Mouse (Mus musculus) MEL (cell line): ENCODE measurements at regions not wholly inside any gene's neighbourhood (a gene's known extent, or its start where the extent isn't known, plus 50 kb on each side); places are given as distances from the start of the nearest gene placed in this dataset.

Experiments
- DNase-seq: peaks from one replicate; pipeline ENCODE4 v3.0.0; 2011; ENCODE audit warnings: low read depth, low spot score
- H3K27ac ChIP-seq: 2 replicates; pipeline ENCODE4 v1.5.1; 2012; ENCODE audit warnings: low read depth, mild to moderate bottlenecking, control low read depth, low read length, moderate library complexity; ENCODE audit not compliant: control insufficient read depth
- H3K27me3 ChIP-seq, 2 experiments: fragments of 150-350 bp in 1 of 2; sonication (generic) in 1 of 2; 2 replicates each; pipeline ENCODE4 v1.6.1; 2012; ENCODE audit warnings: low read length in 2 of 2, mild to moderate bottlenecking in 2 of 2, improper control_type of control experiment in 1 of 2, moderate library complexity in 1 of 2; ENCODE audit not compliant: insufficient read depth in 2 of 2, control insufficient read depth in 1 of 2
- H3K36me3 ChIP-seq, 2 experiments: 2 replicates each; pipeline ENCODE4 v1.6.1; 2012 to 2014; ENCODE audit warnings: low read length in 2 of 2, improper control_type of control experiment in 1 of 2, inconsistent platforms in 1 of 2, mild to moderate bottlenecking in 1 of 2; ENCODE audit not compliant: insufficient read depth in 2 of 2, control insufficient read depth in 1 of 2
- H3K4me1 ChIP-seq, 2 experiments: fragments of 150-350 bp in 1 of 2; sonication (generic) in 1 of 2; 2 replicates each; pipeline ENCODE4 v1.6.1; 2012; ENCODE audit warnings: low read length in 2 of 2, improper control_type of control experiment in 1 of 2, mild to moderate bottlenecking in 1 of 2; ENCODE audit not compliant: insufficient read depth in 2 of 2, control insufficient read depth in 1 of 2
- H3K4me3 ChIP-seq, 2 experiments: fragments of 150-350 bp in 1 of 2; sonication (generic) in 1 of 2; 2 replicates each; pipeline ENCODE4 v1.5.1; 2012; ENCODE audit warnings: low read depth in 2 of 2, low read length in 2 of 2, mild to moderate bottlenecking in 2 of 2, moderate library complexity in 2 of 2, control low read depth in 1 of 2, improper control_type of control experiment in 1 of 2; ENCODE audit not compliant: control insufficient read depth in 1 of 2, insufficient read depth in 1 of 2
- H3K79me2 ChIP-seq: 2 replicates; pipeline ENCODE4 v1.6.1; 2012; ENCODE audit warnings: mild to moderate bottlenecking, low read length, moderate library complexity; ENCODE audit not compliant: control insufficient read depth, poor library complexity, insufficient read depth
- H3K9ac ChIP-seq: 2 replicates; pipeline ENCODE4 v1.6.1; 2012; ENCODE audit warnings: low read depth, mild to moderate bottlenecking, control low read depth, low read length, moderate library complexity; ENCODE audit not compliant: control insufficient read depth, poor library complexity, severe bottlenecking
- H3K9me3 ChIP-seq: fragments of 150-350 bp; sonication (generic); replicated peaks from 2 replicates; pipeline ENCODE4 v1.6.1; 2012; ENCODE audit warnings: mild to moderate bottlenecking, low read length, improper control_type of control experiment, moderate library complexity; ENCODE audit not compliant: insufficient read depth
- BHLHE40 ChIP-seq: IDR thresholded peaks from 2 replicates; pipeline ENCODE4 v1.6.1; 2012; ENCODE audit warnings: low read depth, mild to moderate bottlenecking, inconsistent platforms, low read length, improper control_type of control experiment, borderline replicate concordance
- CHD2 ChIP-seq: IDR thresholded peaks from 2 replicates; pipeline ENCODE4 v1.6.1; 2011; ENCODE audit warnings: low read length, improper control_type of control experiment
- CTCF ChIP-seq, 3 experiments: IDR thresholded peaks in 2 of 3; conservative IDR thresholded peaks in 1 of 3; 2 replicates each; pipeline ENCODE4 v1.5.1; 2011 to 2012; ENCODE audit warnings: low read length in 3 of 3, low read depth in 2 of 3, mild to moderate bottlenecking in 2 of 3, improper control_type of control experiment in 1 of 3, inconsistent platforms in 1 of 3, mixed read lengths in 1 of 3, moderate library complexity in 1 of 3; ENCODE audit not compliant: control insufficient read depth in 1 of 3, insufficient read depth in 1 of 3, poor library complexity in 1 of 3, severe bottlenecking in 1 of 3
- ELF1 ChIP-seq: IDR thresholded peaks from 2 replicates; pipeline ENCODE4 v1.6.1; 2014; ENCODE audit warnings: low read depth, mild to moderate bottlenecking, inconsistent platforms, low read length, improper control_type of control experiment, moderate library complexity
- GABPA ChIP-seq: IDR thresholded peaks from 2 replicates; pipeline ENCODE4 v1.6.1; 2012; ENCODE audit warnings: low read depth, mild to moderate bottlenecking, inconsistent platforms, low read length, improper control_type of control experiment, moderate library complexity
- HCFC1 ChIP-seq: IDR thresholded peaks from 2 replicates; pipeline ENCODE4 v1.6.1; 2012; ENCODE audit warnings: low read depth, mild to moderate bottlenecking, inconsistent platforms, low read length, improper control_type of control experiment, moderate library complexity
- MAFK ChIP-seq: IDR thresholded peaks from 2 replicates; pipeline ENCODE4 v1.6.1; 2011; ENCODE audit warnings: low read depth, mild to moderate bottlenecking, low read length, improper control_type of control experiment, borderline replicate concordance
- MAX ChIP-seq: IDR thresholded peaks from 2 replicates; pipeline ENCODE4 v1.6.1; 2011; ENCODE audit warnings: low read length, improper control_type of control experiment
- MXI1 ChIP-seq: IDR thresholded peaks from 2 replicates; pipeline ENCODE4 v1.6.1; 2011; ENCODE audit warnings: mild to moderate bottlenecking, low read depth, low read length, improper control_type of control experiment
- MYC ChIP-seq: IDR thresholded peaks from 2 replicates; pipeline ENCODE4 v1.6.1; 2011; ENCODE audit warnings: low read depth, mild to moderate bottlenecking, low read length, improper control_type of control experiment, moderate library complexity
- NRF1 ChIP-seq: IDR thresholded peaks from 2 replicates; pipeline ENCODE4 v1.6.1; 2014; ENCODE audit warnings: low read depth, mild to moderate bottlenecking, inconsistent platforms, low read length, improper control_type of control experiment, moderate library complexity; ENCODE audit not compliant: poor library complexity, insufficient read depth, severe bottlenecking
- POLR2A ChIP-seq, 2 experiments: IDR thresholded peaks; 2 replicates each; pipeline ENCODE4 v1.6.1; 2011 to 2012; ENCODE audit warnings: low read length in 2 of 2, mild to moderate bottlenecking in 2 of 2, control low read depth in 1 of 2, improper control_type of control experiment in 1 of 2, low read depth in 1 of 2, moderate library complexity in 1 of 2; ENCODE audit not compliant: control insufficient read depth in 1 of 2, insufficient read depth in 1 of 2, poor library complexity in 1 of 2
- POLR2AphosphoS2 ChIP-seq: IDR thresholded peaks from 2 replicates; pipeline ENCODE4 v1.6.1; 2011; ENCODE audit warnings: low read length, improper control_type of control experiment
- POLR2AphosphoS5 ChIP-seq: IDR thresholded peaks from 2 replicates; pipeline ENCODE4 v1.6.1; 2012; ENCODE audit warnings: low read depth, borderline replicate concordance, mild to moderate bottlenecking, inconsistent platforms, low read length, moderate library complexity, mixed read lengths
- RAD21 ChIP-seq: IDR thresholded peaks from 2 replicates; pipeline ENCODE4 v1.6.1; 2011; ENCODE audit warnings: mild to moderate bottlenecking, low read depth, low read length, improper control_type of control experiment
- SIN3A ChIP-seq: IDR thresholded peaks from 2 replicates; pipeline ENCODE4 v1.6.1; 2012; ENCODE audit warnings: low read length, improper control_type of control experiment, inconsistent platforms
- SMC3 ChIP-seq: IDR thresholded peaks from 2 replicates; pipeline ENCODE4 v1.6.1; 2011; ENCODE audit warnings: low read depth, low read length, improper control_type of control experiment
- TAL1 ChIP-seq: IDR thresholded peaks from 2 replicates; pipeline ENCODE4 v1.6.1; 2012; ENCODE audit warnings: mild to moderate bottlenecking, inconsistent platforms, low read length, moderate library complexity, mixed read lengths
- TCF12 ChIP-seq: IDR thresholded peaks from 2 replicates; pipeline ENCODE4 v1.6.1; 2014; ENCODE audit warnings: low read depth, mild to moderate bottlenecking, inconsistent platforms, low read length, improper control_type of control experiment, moderate library complexity
- UBTF ChIP-seq: IDR thresholded peaks from 2 replicates; pipeline ENCODE4 v1.6.1; 2012; ENCODE audit warnings: low read depth, mild to moderate bottlenecking, inconsistent platforms, low read length, improper control_type of control experiment, moderate library complexity, borderline replicate concordance; ENCODE audit not compliant: insufficient read depth
- USF1 ChIP-seq: IDR thresholded peaks from 2 replicates; pipeline ENCODE4 v1.6.1; 2014; ENCODE audit warnings: low read depth, mild to moderate bottlenecking, inconsistent platforms, low read length, improper control_type of control experiment, moderate library complexity
- ZC3H11A ChIP-seq: IDR thresholded peaks from 2 replicates; pipeline ENCODE4 v1.6.1; 2012; ENCODE audit warnings: low read depth, mild to moderate bottlenecking, inconsistent platforms, low read length, improper control_type of control experiment
- ZKSCAN1 ChIP-seq: IDR thresholded peaks from 2 replicates; pipeline ENCODE4 v1.6.1; 2012; ENCODE audit warnings: low read depth, mild to moderate bottlenecking, inconsistent platforms, low read length, improper control_type of control experiment, moderate library complexity
- ZNF384 ChIP-seq: IDR thresholded peaks from 2 replicates; pipeline ENCODE4 v1.6.1; 2012; ENCODE audit warnings: low read depth, mild to moderate bottlenecking, inconsistent platforms, low read length, improper control_type of control experiment

- Histone ChIP-seq H3K4me1 (no peaks in the 10 kb centered on the region), H3K27me3 (no peaks in the 10 kb centered on the region; a peak in 1 of 4 replicates), H3K36me3 (no peaks in the 10 kb centered on the region), H3K27ac (no peak overlapping the region), H3K9me3 (no peaks in the 10 kb centered on the region), H3K4me3 (no peak overlapping the region), H3K9ac (no peak overlapping the region), H3K79me2 (no peaks in the 10 kb centered on the region)
- TF ChIP-seq ELF1 (no peak), NRF1 (no peak), HCFC1 (no peak), TAL1 (no peak), MXI1 (no peak), POLR2A (IDR thresholded peaks at IDR 0.05; ENCODE audit: control insufficient read depth in 1 of 2, insufficient read depth in 1 of 2, low read depth in 1 of 2, low read length in 2 of 2, poor library complexity in 1 of 2) (no peak)
- DNase-seq, result no peak
Observed at GRCm38 (mm10) chr3:136993473-136993872, 323.5 kb downstream of the Ppp3ca start.

- H3K9ac ChIP-seq, result no peak overlapping the region
- no peak overlapping the region for H3K4me3 ChIP-seq
- no peaks in the 10 kb centered on the region for H3K36me3 ChIP-seq
- H3K27me3 ChIP-seq, result no peaks in the 10 kb centered on the region; a peak in 1 of 4 replicates
- H3K4me1 ChIP-seq, result no peaks in the 10 kb centered on the region
- TF ChIP-seq USF1 (no peak), RAD21 (peak; percentile 6; the same call in 1 of the 2 replicates)
- TF ChIP-seq, all 39 proteins: peak for 1
- DNase-seq, result no peak
- Histone ChIP-seq H3K27ac (no peak overlapping the region), H3K9me3 (no peaks in the 10 kb centered on the region), H3K79me2 (no peaks in the 10 kb centered on the region)
Observed at GRCm38 (mm10) chr3:136994361-136995083, 324.6 kb downstream of the Ppp3ca start.

- DNase-seq, result no peak
- Histone ChIP-seq H3K4me3 (no peak overlapping the region), H3K79me2 (no peaks in the 10 kb centered on the region), H3K4me1 (no peaks in the 10 kb centered on the region), H3K27me3 (no peaks in the 10 kb centered on the region; a peak in 1 of 4 replicates), H3K36me3 (no peaks in the 10 kb centered on the region), H3K9ac (no peak overlapping the region), H3K27ac (no peak overlapping the region), H3K9me3 (no peaks in the 10 kb centered on the region)
- TF ChIP-seq CTCF (IDR thresholded peaks at IDR 0.05 in 2 of 3, conservative IDR thresholded peaks at IDR 0.05 in 1 of 3; ENCODE audit: control insufficient read depth in 1 of 3, insufficient read depth in 1 of 3, low read depth in 2 of 3, low read length in 3 of 3, poor library complexity in 1 of 3, severe bottlenecking in 1 of 3) (no peak), SMC3 (no peak), MYC (no peak), ZNF384 (no peak), MAX (no peak), UBTF (no peak), ZKSCAN1 (no peak), MAFK (no peak), ZC3H11A (no peak), BHLHE40 (no peak), POLR2AphosphoS2 (no peak), SIN3A (no peak), CHD2 (no peak), POLR2A (IDR thresholded peaks at IDR 0.05; ENCODE audit: control insufficient read depth in 1 of 2, insufficient read depth in 1 of 2, low read depth in 1 of 2, low read length in 2 of 2, poor library complexity in 1 of 2) (no peak), GABPA (no peak), TCF12 (no peak), POLR2AphosphoS5 (no peak)
Observed at GRCm38 (mm10) chr3:136995611-136996335, 325.8 kb downstream of the Ppp3ca start.
